Mouse (Mus musculus): ENCODE measurements around the gene Mllt6. TPM values are rescaled to one million over a fixed set of nuclear protein-coding genes. Genes with fewer than 3 reads are reported as not detected.
"Not testable (repeated sequence)": the region's sequence is repeated elsewhere in the genome, so short reads cannot be mapped to it uniquely, and the experiment has no call there.

Mllt6 gene
- total and polyA plus RNA-seq, 3 experiments, result 37.9 to 72.5 (median 67.1) TPM

- H3K27me3 ChIP-seq (ENCODE audit: control insufficient read depth, insufficient read depth, low read length), result peaks cover 18% of the 10 kb centered on the region
- intact Hi-C loops (cut with DNase I), result no loop called here
- no peaks in the 10 kb centered on the region for H3K4me1 ChIP-seq (ENCODE audit: control insufficient read depth, insufficient read depth, low read length)
- no peaks in the 10 kb centered on the region for H3K36me3 ChIP-seq (ENCODE audit: control insufficient read depth, insufficient read depth, low read length)
- H3K4me3 ChIP-seq, result peak within 1 kb of the TSS; percentile 60
- H3K9ac ChIP-seq (ENCODE audit: low read depth, low read length), result peak within 1 kb of the TSS; percentile 46
- TF ChIP-seq CTCF (IDR thresholded peaks at IDR 0.05) (no peak), EP300 (IDR thresholded peaks at IDR 0.05; ENCODE audit: insufficient read depth, low read depth, low read length) (no peak), POLR2A (IDR thresholded peaks at IDR 0.05; ENCODE audit: insufficient read depth, low read depth, low read length) (no peak)
- DNase-seq, result peak; percentile 90
- under 1% methylated on average over 46 of the region's 47 CpGs for WGBS
- H3K27ac ChIP-seq, result no peak within 1 kb of the TSS
- H3K79me2 ChIP-seq (replicated peaks; ENCODE audit: control insufficient read depth, insufficient read depth, low read length), result no peaks in the 10 kb centered on the region
Measured at GRCm38 (mm10) chr11:97629576-97629975, 33.6 kb upstream of the Mllt6 start, which contains the start of gene Epop. TSS of gene Epop (minus strand) at chr11:97629702.

GRCm38 (mm10) chr11:97631046-97631445 lies 32.2 kb upstream of the Mllt6 start:
- Histone ChIP-seq H3K36me3 (ENCODE audit: control insufficient read depth, insufficient read depth, low read length) (no peaks in the 10 kb centered on the region), H3K4me1 (ENCODE audit: control insufficient read depth, insufficient read depth, low read length) (no peaks in the 10 kb centered on the region), H3K9ac (ENCODE audit: low read depth, low read length) (no peak overlapping the region), H3K27me3 (ENCODE audit: control insufficient read depth, insufficient read depth, low read length) (peaks cover 18% of the 10 kb centered on the region), H3K27ac (no peak overlapping the region), H3K79me2 (replicated peaks; ENCODE audit: control insufficient read depth, insufficient read depth, low read length) (no peaks in the 10 kb centered on the region), H3K4me3 (no peak overlapping the region)
- TF ChIP-seq POLR2A (IDR thresholded peaks at IDR 0.05; ENCODE audit: insufficient read depth, low read depth, low read length) (no peak), CTCF (IDR thresholded peaks at IDR 0.05) (no peak), EP300 (IDR thresholded peaks at IDR 0.05; ENCODE audit: insufficient read depth, low read depth, low read length) (no peak)
- 29% methylated on average over 2 of the region's 2 CpGs for WGBS
- no peak for DNase-seq
- intact Hi-C loops (cut with DNase I), result no loop called here

- H3K4me1 ChIP-seq (ENCODE audit: control insufficient read depth, insufficient read depth, low read length), result no peaks in the 10 kb centered on the region
- TF ChIP-seq CTCF (IDR thresholded peaks at IDR 0.05) (no peak), EP300 (IDR thresholded peaks at IDR 0.05; ENCODE audit: insufficient read depth, low read depth, low read length) (no peak), POLR2A (IDR thresholded peaks at IDR 0.05; ENCODE audit: insufficient read depth, low read depth, low read length) (no peak)
- intact Hi-C loops (cut with DNase I), result no loop called here
- H3K27ac ChIP-seq, result no peak overlapping the region
- H3K79me2 ChIP-seq (replicated peaks; ENCODE audit: control insufficient read depth, insufficient read depth, low read length), result no peaks in the 10 kb centered on the region
- no peak overlapping the region for H3K9ac ChIP-seq (ENCODE audit: low read depth, low read length)
- no peaks in the 10 kb centered on the region for H3K36me3 ChIP-seq (ENCODE audit: control insufficient read depth, insufficient read depth, low read length)
- 18% methylated on average over 5 of the region's 5 CpGs for WGBS
- DNase-seq, result no peak
- H3K4me3 ChIP-seq, result no peak overlapping the region
- H3K27me3 ChIP-seq (ENCODE audit: control insufficient read depth, insufficient read depth, low read length), result peaks cover 18% of the 10 kb centered on the region
Measured at GRCm38 (mm10) chr11:97631500-97631899, 31.7 kb upstream of the Mllt6 start.

- no peaks in the 10 kb centered on the region for H3K79me2 ChIP-seq (replicated peaks; ENCODE audit: control insufficient read depth, insufficient read depth, low read length)
- intact Hi-C loops (cut with DNase I), result no loop called here
- H3K9ac ChIP-seq (ENCODE audit: low read depth, low read length), result no peak overlapping the region
- 6% methylated on average over 12 of the region's 12 CpGs for WGBS
- TF ChIP-seq CTCF (IDR thresholded peaks at IDR 0.05) (peak; percentile 88), POLR2A (IDR thresholded peaks at IDR 0.05; ENCODE audit: insufficient read depth, low read depth, low read length) (no peak), EP300 (IDR thresholded peaks at IDR 0.05; ENCODE audit: insufficient read depth, low read depth, low read length) (0 out of 2 replicates have a peak, but pooled peaks have one; percentile 44)
- H3K27me3 ChIP-seq (ENCODE audit: control insufficient read depth, insufficient read depth, low read length), result peaks cover 17% of the 10 kb centered on the region
- H3K4me1 ChIP-seq (ENCODE audit: control insufficient read depth, insufficient read depth, low read length), result no peaks in the 10 kb centered on the region
- DNase-seq, result peak; percentile 76 to 88
- no peaks in the 10 kb centered on the region for H3K36me3 ChIP-seq (ENCODE audit: control insufficient read depth, insufficient read depth, low read length)
- no peak overlapping the region for H3K27ac ChIP-seq
- H3K4me3 ChIP-seq, result no peak overlapping the region
Measured at GRCm38 (mm10) chr11:97631938-97632337, 31.3 kb upstream of the Mllt6 start.

GRCm38 (mm10) chr11:97632440-97632839 lies 30.8 kb upstream of the Mllt6 start:
- H3K27ac ChIP-seq; H3K36me3 ChIP-seq (ENCODE audit: control insufficient read depth, insufficient read depth, low read length); H3K4me1 ChIP-seq (ENCODE audit: control insufficient read depth, insufficient read depth, low read length); H3K4me3 ChIP-seq; intact Hi-C loops (cut with DNase I); H3K9ac ChIP-seq (ENCODE audit: low read depth, low read length); H3K79me2 ChIP-seq (replicated peaks; ENCODE audit: control insufficient read depth, insufficient read depth, low read length); DNase-seq: not testable (repeated sequence)
- H3K27me3 ChIP-seq (ENCODE audit: control insufficient read depth, insufficient read depth, low read length), result peaks cover 17% of the 10 kb centered on the region
- 83% methylated on average over 4 of the region's 4 CpGs for WGBS

- no peak overlapping the region for H3K4me3 ChIP-seq
- 68% methylated on average over 11 of the region's 11 CpGs for WGBS
- H3K79me2 ChIP-seq (replicated peaks; ENCODE audit: control insufficient read depth, insufficient read depth, low read length), result no peaks in the 10 kb centered on the region
- H3K27me3 ChIP-seq (ENCODE audit: control insufficient read depth, insufficient read depth, low read length), result 0 out of 2 replicates have a peak, but pooled peaks cover 1% of the 10 kb centered on the region
- H3K4me1 ChIP-seq (ENCODE audit: control insufficient read depth, insufficient read depth, low read length), result no peaks in the 10 kb centered on the region
- intact Hi-C loops (cut with DNase I), result no loop called here
- no peak overlapping the region for H3K27ac ChIP-seq
- no peak for DNase-seq
- no peaks in the 10 kb centered on the region for H3K36me3 ChIP-seq (ENCODE audit: control insufficient read depth, insufficient read depth, low read length)
- H3K9ac ChIP-seq (ENCODE audit: low read depth, low read length), result no peak overlapping the region
- TF ChIP-seq POLR2A (IDR thresholded peaks at IDR 0.05; ENCODE audit: insufficient read depth, low read depth, low read length) (no peak), EP300 (IDR thresholded peaks at IDR 0.05; ENCODE audit: insufficient read depth, low read depth, low read length) (no peak), CTCF (IDR thresholded peaks at IDR 0.05) (no peak)
Measured at GRCm38 (mm10) chr11:97635468-97636019, 27.7 kb upstream of the Mllt6 start.
